Mouse (Mus musculus) Muller cell, postnatal 12 days (primary cell): ENCODE measurements around the gene Dysf.

Experiments
- DNase-seq: peaks from one replicate; pipeline ENCODE4 v3.0.0-alpha.2; 2015; ENCODE audit errors: inconsistent ontology term

The Dysf gene

DNA sequence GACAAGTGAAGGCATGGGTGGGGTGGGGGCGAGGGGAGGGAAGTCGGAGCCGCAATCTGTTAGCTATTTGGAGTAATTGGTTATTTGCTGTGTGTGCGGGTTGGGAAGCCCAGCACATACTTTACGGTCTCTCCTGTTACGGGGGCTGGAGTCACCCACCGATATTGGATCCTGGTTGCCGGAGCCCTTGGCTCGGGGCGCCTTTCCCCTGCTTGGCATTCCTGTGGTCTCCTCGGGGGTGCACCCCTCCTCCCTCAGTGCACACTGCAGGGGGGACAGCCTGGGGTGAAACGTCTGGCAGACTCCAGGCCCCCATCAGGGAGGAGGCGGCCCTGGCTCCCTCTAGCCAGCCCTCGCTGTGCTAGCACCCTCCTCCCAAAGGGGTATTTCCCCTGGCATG, 159.2 kb downstream of the Dysf start:
- DNase-seq: no peak

DNA sequence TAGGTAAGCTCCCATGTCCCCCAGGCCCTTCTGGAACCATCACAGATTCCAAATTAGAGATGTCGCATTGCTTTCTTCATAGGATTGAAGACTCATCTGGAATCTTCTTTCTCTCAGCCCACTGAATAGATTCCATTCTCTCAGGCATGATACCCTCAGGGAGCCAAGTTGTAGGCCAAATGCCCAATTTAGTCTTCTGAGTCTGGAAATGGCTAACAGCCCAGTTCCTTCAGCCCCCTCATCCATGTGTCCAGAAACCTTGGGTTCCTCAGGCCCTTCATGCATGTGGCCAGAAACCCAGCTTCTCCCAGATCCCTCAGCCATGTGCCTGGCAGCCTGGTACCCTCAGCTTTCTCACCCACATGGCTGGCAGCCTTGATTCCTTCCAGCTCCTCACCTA, 160.2 kb downstream of the Dysf start:
- peak; percentile 39 for DNase-seq

DNA sequence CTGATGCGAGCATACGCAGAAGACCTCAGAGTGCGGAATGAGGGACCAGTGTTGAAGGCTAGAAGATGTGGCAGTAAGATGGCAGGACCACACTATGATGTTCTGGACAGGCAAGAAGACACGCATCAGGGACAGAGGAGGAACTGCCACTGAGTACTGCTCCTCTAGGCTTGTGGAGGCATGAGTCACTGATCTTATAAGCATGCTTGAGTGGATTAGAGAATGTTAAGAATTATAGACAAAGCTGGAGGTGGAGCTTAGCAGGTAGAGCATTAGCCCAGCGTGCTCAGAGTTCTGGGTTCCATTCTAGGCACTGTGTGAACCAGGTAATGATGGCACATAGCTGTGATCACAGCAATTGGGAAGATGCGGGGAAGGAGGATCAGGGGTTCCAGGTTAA, 165.2 kb downstream of the Dysf start:
- DNase-seq: no peak

DNA sequence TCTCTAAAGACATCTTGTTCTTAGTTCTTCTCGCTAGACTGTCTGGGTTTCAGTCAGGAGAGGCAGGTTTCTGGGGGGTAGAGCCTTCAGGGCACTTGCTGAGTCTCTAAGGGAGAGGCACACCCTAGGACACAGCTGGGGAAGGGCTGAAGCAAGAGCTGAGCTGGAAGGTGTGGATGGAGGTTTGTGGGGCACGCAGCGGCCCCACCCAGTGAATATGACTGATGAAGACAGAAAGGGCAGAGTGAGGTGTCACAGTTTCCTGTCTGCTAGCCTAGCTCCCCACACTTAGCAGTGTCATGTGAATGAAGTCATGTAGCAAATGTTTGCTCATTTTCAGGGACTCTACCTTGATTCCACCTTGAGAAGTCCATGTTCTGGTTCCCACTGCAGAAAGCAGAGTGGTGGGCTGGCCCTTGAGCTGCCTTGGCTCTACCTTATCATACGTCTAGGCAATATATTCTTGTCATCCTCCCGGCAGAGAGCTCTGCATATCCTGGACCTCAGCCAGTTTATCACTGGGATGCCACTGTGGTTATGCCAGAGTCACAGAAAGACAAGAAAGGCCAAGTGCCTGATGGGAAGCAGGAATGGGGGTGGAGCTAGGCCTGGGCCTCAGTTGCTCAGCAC, 170.5 kb downstream of the Dysf start:
- peak; percentile 36 for DNase-seq

DNA sequence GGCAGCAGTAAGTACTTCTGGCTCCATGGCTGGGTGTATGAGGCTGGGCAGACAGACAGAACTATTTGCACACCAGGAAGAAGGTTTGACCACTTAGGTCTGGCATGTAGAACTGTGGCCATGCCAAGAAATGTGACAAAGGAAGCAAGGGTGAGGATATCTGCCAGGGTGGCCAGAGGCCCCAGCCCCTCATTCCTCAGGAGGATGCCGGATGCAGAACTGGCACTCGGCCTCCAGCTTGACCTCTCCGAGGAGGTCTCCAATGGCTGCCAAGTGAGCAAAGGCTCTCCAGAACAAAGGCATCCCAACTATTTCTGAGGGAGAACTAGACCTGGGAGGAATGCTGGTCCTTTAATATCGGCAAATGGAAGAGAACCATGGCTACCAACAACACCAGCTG, 173.1 kb downstream of the Dysf start:
- DNase-seq: peak; percentile 98

DNA sequence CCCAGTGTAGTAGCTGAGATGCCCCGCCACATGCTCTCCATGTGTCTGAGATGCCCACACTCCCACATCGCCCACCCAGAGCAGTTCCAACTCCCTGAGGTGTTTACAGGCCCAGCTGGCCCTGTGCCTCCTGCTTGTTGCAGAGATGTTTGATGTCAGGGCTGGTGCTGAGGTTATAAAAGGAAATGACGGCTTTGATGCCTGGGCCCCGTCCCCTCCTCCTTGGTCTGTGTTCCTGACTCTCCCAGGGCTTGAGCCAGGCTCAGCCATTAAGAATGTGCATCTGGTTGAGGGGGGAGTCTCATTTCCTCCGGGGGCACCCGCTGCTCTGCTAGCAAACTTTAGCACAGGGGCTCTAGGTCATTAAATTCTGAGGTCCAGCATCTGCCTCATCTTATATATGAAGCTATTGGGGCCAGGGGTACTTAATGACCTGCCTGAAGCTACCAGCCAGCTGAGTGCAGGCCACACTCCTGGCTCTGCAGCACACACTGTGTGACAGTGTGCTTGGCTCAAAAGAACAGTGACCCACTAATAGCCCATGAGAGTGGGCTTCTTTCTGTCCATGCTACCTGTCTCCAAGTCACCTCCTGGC, 183.4 kb downstream of the Dysf start:
- no peak for DNase-seq

DNA sequence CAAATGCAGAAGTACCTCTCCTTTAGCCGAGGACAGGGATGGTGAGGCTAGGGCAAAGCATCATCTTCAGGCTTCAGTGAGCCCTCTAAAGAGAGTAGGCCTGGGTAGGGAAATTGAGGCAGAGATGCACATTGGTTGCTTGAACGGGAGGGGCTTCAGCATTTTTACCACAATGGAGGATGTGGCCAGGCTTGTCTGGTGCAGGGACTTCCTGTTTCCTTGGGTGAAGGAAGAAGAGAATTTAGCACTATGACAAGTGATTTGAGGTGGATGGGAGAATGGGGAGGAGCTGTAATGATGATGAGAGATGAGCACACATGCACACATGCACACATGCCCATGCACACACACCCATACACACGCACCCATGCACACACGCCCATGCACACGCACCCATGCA, 188.1 kb downstream of the Dysf start:
- DNase-seq: no peak

DNA sequence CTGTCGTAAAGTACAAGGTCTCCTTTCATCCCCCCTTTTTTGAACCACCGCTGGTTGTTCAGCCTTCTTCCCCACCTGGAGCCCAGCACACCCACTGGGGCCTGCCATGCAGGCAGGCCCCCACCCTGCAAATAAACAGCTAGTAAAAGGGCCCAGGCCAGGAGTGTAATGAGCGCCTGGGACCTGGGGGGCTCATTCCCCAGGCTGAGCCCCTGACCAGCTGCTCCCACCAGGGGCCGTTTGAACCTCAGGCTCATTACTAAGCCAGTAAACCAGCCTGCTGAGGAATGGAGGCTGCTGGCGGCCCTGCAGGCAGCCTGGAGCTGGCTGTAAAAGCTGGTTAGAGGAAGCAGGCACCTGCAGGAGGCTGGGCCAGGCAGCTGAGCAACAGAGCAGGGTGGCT, 189.4 kb downstream of the Dysf start:
- no peak for DNase-seq

DNA sequence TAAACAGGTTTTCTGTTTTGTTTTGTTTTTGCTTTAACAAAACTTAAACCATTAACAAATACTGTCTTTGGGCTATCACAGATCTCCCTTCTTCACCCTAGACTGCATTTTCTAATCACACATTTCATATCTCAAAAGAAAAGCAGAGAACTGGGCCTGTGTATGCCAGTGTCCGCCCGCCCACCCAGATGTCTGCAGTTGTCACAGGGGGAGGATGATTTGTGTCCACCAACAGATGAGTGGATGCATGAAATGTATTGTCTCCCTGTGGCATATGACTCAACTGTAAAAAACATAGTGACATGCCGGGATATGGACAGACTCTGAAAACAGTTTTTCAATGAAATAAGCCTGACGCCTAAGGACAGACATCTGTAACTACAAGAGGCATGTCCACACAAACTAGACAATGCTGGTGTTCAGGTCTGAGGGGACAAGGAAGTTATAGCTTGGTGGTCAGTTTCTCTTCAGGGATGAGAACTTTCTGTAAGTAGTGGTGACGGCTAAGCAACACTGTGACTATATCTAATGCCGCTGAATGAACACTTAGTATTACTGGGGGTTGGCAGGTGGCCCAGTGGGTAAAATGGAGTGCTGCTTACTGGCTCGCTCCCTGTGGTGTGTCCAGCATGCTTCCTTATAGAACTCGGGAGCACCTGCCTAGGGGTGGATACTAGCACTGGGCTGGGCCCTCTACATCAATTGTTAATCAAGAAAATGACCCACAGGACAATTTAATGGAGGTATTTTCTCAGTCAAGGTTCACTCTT, 193.5 kb downstream of the Dysf start:
- no peak for DNase-seq

DNA sequence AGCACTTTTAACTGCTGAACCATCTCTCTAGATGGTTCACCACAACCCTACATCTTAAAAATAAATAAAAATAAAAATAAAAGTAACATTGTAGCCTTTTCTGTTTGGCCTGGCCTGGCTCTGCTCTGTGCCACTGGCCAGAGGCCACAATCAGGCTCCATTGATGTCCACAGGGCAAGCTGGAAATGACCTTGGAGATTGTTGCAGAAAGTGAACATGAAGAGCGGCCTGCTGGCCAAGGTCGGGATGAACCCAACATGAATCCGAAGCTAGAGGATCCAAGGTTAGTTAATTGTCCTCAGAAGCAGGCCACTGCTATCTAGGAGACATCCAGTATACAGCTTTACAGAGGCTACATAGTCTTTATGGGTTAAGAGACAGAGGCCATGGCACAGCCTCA, 197.2 kb downstream of the Dysf start:
- no peak for DNase-seq

DNA sequence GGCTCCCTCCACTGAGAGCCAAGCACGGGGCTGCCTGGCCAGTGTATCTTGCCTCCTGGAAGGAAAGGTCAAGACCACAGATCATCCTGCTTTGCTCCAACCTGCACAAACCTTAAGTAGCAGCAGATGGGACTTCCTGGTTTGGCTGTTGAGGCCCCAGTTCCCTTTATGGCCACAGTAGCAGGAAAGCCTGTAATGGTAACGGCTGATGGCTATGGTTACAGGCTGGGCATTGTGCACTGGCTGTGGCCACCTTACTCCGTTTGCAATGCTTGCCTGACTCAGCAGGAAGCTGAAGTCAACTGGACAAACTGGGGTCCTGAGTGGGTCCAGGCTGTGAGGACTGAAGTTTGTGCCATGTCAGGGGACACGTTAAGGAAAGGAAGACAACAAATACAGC, 200.2 kb downstream of the Dysf start:
- no peak for DNase-seq

DNA sequence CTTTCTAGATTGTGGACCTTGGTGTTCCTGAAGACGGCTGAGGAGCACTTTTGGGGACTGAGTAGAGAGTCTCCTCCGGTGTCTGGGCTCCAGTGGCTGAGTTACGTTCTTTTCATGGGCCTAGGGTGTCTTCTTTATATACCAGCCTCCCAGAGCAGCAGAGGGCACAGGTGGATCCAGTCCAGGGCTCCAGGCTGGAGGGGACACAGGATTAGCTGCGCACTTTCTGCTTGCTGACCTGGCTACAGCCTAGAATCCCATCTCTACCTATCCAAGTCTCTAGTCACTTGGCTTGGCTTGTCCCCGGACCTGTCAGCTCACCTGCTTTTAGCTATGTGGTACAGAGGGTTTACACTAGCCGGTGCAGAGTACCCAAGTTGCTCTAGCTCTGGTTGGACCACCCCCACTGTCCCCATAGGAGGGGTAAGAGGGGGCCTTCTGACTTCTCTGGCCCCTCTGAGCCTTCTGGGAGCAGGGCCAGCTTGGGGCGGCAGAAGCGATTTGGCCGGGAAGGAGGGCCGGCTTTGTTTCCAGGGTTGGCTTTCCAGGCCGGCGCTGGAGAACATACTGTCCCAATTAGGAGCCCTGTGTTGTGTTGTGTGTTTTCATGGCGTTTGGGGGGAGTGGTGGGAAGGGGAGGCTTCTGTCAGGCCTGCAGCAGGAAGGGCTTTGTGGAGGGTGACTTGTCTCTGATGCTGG, 201.5 kb downstream of the Dysf start:
- no peak for DNase-seq

DNA sequence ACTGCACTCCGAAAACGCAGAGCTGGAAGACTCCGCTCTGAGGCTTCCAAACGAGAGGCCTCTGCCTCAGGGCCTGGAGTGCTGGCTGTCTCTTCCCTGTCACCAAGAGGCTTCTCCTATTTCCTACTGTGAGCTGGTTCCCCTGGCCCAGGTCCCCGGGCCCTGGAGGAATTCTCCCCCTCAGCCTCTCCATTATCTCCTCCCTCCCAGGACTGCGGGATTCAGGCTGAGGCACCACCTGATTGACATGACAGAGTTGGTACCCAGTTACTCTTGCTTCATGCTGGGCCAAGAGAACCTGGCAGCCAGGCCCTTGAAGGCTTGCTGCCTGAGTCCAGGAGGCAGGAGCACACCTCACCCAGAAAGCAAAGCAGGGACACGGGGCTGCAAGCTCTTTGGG, 203.1 kb downstream of the Dysf start:
- no peak for DNase-seq

DNA sequence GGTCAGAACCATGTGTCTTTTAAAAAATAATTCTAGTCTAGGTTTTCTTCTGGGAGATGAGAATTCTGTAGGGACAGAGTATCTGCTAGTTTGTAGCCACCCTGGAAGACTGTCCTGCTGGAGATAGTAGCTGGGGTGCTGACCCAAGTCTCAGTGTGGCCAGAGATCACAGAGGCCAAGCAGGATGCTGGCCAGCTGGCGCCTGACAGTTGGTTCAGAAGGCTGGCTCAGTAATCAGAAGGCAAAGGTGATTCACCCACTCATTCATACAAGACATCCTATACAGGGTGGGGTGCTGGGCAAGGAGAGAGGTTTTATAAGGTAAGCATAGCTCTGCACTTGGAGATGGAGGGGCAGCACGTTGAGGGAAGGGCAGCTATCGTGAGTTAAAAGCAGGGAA, 204.7 kb downstream of the Dysf start:
- no peak for DNase-seq

DNA sequence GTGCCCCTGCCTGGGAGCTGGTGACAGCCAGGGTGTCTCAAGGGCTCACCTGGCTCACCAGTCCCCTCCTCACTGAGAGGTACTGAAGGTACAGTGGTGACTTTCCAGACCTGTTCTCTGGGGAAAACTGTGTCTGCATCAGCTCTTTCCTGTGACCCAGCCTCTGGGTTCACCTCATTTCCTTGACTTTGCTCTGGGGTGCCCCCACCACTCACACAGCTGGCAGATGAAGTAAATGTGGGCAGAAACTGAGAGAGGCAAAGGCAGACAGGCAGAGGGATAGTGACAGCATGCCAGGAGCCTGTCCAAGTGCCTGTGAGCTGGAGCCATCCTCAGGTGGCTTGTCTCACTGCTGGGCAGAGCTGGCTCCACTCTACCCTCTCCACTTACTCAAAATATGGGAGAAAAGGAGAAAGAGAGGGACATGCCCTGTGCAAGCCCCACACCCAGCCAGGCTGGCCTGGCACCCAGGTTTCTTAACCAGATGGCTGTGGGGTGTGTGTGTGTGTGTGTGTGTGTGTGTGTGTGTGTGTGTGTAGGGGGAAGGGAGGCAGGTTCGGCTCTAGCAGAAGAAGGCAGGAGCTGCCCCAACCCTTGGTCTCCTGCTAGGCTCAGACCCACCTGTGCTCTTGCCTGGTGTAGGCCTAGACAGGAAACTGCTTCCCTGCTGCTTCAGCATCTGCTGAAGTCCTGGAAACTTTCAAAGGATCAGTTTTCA, 209.0 kb downstream of the Dysf start:
- DNase-seq: no peak

DNA sequence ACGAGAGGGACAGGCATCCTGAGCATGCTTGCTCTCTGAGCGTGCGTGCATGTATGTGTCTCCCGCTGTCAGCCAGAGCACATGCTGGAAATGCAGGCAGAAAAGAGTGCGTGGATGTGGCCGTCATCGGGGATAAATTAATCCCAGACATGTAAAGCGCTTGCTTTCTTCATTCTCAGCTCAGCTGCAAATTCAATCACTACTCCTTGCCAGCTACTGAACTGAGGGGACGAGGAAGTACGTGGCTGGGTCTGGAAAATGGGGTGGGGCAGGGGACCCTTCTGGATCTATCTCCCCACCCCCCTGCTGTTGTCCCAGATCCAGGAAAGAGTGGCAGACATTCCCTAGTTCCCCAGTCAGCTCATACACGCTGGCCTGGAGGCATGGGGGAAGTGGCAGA, 210.7 kb downstream of the Dysf start:
- DNase-seq: no peak

DNA sequence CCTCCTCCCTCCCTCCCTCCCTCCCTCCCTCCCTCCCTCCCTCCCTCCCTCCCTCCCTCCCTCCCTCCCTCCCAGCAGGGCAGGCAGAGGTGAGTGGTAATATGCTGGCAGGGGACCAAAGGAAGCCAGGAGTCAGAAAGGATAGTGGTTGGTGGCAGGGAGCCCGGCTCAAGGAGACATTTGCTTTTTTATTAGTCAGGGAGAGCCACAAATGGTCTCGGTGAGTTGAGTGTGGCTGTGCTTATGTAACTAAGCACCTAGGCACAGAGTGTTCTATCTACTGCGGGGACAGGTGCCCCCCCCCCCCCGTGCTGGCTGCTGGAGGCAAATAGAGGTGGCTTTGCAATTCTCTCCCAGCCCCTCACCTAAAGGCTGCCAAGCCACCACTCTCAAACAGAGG, 216.5 kb downstream of the Dysf start:
- DNase-seq: no peak

DNA sequence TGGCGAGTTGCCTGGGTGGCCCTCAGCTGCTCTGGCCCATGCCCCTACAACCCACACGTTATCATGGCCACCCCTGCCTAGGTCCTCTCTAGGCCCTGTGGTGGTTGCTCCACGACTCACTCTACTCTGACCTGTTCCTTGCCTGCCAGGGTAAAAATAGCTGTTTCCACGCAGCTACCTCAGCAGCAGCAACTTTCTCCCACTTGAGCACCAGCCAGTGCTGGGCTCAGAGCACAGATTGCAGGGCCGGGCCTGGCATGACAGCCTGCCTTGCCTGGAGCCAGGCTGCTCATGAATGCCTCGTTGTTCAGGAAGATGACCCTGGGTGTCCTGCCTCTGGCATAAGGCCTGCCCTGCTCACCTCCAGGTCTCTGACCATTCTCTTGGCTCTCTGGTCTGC, 217.2 kb downstream of the Dysf start:
- DNase-seq: peak; percentile 51

DNA sequence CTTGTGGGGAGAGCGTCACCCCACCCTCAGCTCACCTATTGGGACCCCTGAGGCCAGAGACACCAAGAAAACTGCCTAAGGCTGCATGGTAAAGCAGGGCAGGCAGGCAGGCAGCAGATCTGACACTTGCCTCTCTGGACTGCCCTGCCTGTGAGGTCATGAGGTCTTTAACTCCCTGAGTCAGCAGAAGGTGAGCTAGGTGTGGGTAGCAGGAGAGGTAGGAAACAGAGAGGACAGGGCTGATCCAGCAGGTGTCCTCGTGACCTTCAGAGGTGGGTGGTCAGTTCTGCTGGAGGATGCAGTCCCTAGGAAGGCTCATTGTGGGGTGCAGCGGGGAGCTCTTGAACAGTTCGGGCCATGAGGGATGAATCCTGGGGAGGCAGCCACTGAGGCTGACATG, 219.8 kb downstream of the Dysf start:
- DNase-seq: no peak

DNA sequence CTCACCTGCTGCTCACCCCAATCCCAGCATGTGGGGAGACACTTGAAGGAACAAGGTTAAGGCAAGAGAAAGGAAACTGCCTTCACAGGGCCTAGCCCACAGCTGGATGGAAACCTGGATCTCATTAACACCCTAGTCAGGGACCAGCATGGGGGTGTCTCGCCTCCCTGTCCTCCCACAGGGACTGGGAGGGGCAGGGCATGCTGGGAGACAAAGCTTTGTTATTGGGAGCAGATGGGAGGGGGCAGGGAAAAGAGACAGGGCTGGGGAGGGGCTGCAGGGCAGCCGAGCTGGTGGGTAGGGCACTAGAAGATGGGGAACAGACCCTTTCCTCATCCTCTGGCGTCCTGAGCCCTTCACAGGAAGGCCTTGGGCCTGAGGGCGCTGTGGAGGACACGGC, 220.4 kb downstream of the Dysf start:
- no peak for DNase-seq

DNA sequence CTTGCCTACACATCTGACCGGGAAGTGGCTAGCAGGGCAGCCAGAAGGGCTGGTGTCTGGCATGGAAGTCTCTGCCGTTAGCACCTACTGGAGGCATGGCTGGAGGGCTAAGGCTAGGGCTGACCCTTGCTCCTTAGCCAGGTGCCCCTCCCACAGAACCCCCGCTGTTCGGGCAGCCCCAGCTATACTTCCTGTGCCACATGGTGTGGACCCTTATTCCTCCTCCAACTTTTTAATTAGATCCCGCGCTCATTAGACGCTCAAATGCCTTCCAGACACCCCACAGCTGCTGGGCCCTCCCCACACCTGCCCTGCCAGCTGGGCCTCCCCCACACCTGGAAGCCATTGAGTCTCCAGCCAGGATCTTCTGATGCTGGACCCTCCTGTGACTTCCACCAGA, 221.3 kb downstream of the Dysf start:
- no peak for DNase-seq

DNA sequence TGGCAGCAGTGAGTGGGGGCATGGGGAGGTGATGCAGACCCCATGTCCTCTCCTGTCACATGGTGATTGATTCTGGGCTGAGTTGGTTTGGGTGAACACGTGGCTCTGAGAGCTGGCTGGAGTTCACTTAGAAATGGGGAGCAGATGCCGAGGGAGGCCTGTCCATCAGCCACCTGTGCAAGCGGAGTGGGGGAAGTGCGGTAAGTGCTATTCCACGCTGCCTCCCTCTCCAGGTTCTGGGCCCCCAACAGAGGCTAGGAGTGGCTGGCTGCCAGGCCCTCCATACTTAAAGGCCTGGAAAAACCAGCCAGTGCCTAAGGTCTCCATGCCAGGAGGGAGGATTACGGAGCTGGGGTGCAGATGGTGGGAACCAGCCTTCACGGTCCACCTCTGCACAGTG, 222.7 kb downstream of the Dysf start:
- DNase-seq: no peak
